Mouse (Mus musculus): ENCODE measurements around the gene Pou3f3. TPM values are rescaled to one million over a fixed set of nuclear protein-coding genes. Genes with fewer than 3 reads are reported as not detected.

Gene Pou3f3
- polyA plus RNA-seq (2016; fragmentation: Nextera tagmentation; extraction: Ambion mirVana): 0.03 and 0.43 TPM in 2 replicates

DNA sequence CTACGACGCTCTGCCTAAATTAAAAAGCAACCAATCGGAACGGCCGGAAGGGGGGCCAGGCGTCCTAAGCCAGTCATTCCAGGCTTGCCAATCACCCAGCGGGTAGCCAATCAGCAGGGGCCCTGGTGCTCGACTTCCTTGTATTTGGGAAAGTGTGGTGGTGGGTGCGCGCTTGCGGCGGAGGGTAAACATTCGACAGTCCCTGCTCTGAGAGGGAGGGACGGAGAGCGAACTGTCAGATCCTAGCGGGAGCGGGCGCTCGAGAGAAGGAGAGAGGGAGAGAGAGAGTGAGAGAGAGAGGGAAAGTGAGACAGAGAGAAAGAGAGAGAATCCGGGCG lies at the start of gene Pou3f3:
Gene Pou3f3 (plus strand): TSS at position 191 of the 338 bp plus-strand sequence.
- Histone ChIP-seq H3K9me3 (no peaks in the 10 kb centered on the region), H3K27ac (peak within 1 kb of the TSS; percentile 47; the same call in 1 of the 2 replicates), H3K27me3 (ENCODE audit: insufficient read depth, poor library complexity, severe bottlenecking) (peaks cover 81% of the 10 kb centered on the region), H3K4me3 (peak within 1 kb of the TSS; percentile 64), H3K36me3 (no peaks in the 10 kb centered on the region), H3K4me1 (peaks cover 33% of the 10 kb centered on the region)
- peak; percentile 95 for DNase-seq (ENCODE audit: low spot score)
- WGBS: 0% methylated on average over 19 of the region's 21 CpGs

DNA sequence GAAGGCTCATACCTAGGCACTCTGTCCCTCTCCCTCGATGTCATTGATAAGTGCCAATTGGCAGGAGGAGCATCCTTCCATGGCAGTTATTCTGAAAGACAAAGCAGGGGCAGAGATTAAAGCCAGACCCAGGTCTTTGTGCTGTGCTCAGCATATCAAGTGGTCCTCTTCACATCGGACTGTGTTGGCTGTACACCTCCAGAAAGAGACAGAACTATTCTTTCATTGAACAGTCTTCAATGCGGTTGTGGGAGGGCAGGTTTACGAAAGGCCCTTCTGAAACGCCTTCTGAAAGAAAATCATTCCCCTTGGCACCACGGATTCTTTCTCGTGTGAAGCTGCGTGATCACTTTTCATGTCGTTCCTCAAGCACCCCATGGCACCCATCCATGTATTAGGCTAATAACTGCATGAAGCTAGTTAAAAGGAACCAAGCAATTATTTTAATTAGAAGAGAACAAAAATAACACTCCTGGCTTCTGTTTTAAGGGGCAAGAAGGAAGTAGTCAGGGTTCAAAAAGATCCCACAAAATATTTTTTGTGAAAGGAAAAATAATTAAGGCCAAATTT lies 47.1 kb upstream of the Pou3f3 start:
- no peak for DNase-seq (ENCODE audit: low spot score)
- Histone ChIP-seq H3K4me1 (no peaks in the 10 kb centered on the region), H3K27ac (no peak overlapping the region), H3K4me3 (no peak overlapping the region), H3K36me3 (no peaks in the 10 kb centered on the region), H3K9me3 (no peaks in the 10 kb centered on the region), H3K27me3 (ENCODE audit: insufficient read depth, poor library complexity, severe bottlenecking) (no peaks in the 10 kb centered on the region)
- 86% methylated on average over 9 of the region's 9 CpGs for WGBS

DNA sequence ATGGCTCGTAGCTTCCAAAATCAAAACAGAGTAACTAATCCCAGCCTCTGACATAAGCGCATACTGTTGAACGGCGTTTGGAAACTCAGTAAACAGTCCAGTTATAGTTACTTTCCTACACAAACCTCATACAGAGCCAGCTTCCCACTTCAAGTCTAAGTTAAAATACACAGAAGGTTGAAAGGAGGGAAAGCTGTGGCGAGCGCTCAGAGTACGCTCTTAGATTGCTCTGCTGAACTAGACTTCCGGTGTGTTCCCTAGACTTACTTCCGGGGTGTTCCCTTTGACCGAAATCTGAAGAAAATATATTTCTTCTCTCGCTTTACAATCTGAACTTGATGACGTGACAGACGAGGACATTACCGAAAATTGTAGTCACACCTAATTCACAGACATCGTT lies 44.1 kb upstream of the Pou3f3 start:
- no peaks in the 10 kb centered on the region for H3K9me3 ChIP-seq
- H3K4me1 ChIP-seq: no peaks in the 10 kb centered on the region
- WGBS: 91% methylated on average over 15 of the region's 15 CpGs
- no peak overlapping the region for H3K4me3 ChIP-seq
- H3K27ac ChIP-seq: no peak overlapping the region
- no peak for DNase-seq (ENCODE audit: low spot score)
- no peaks in the 10 kb centered on the region for H3K27me3 ChIP-seq (ENCODE audit: insufficient read depth, poor library complexity, severe bottlenecking)
- no peaks in the 10 kb centered on the region for H3K36me3 ChIP-seq

DNA sequence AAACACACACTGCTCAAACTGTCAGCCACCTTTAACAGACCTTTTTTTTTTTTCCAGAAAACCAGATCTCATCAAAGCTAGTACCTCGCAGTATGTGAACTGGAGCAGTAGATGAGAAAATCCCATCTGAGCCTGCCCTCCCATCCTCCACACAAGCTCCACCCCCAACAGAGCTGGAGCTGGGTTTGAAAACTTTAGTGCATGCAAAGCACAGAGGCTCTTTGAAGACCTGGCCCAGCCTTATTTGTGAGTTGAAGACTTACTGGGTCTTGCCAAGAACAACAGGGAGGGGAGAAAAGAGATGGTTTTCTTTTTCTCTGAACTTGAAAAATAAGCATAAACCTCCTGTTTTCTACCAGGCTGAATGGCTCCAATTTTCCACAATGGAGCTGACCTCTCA lies 28.0 kb upstream of the Pou3f3 start:
- Histone ChIP-seq H3K4me1 (no peaks in the 10 kb centered on the region), H3K27me3 (ENCODE audit: insufficient read depth, poor library complexity, severe bottlenecking) (no peaks in the 10 kb centered on the region), H3K36me3 (no peaks in the 10 kb centered on the region), H3K9me3 (no peaks in the 10 kb centered on the region), H3K27ac (no peak overlapping the region), H3K4me3 (no peak overlapping the region)
- no peak for DNase-seq (ENCODE audit: low spot score)
- 79% methylated on average over 1 of the region's 1 CpGs for WGBS

DNA sequence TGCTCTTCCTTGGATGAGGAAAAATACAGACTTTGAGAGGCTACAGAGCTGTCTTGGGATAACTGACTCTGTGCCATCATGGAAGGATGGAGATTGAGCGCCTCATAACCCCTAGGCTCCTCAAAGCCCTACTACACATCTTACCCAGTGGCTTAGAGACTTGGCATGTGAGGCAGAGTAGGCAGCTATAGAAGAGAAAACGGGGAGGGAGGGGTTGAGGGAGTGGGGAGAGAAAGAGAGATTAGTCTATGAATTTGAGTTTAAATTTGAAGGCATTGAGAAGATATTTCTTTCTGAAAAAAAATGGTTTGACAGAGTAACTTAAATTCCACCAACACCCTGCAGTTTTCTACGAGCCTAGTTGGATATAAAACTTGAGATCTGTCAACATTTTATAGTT lies 14.9 kb upstream of the Pou3f3 start:
- Histone ChIP-seq H3K4me3 (no peak overlapping the region), H3K27me3 (ENCODE audit: insufficient read depth, poor library complexity, severe bottlenecking) (peaks cover 52% of the 10 kb centered on the region)
- whole genome bisulfite sequencing: 59% methylated on average over 3 of the region's 3 CpGs

DNA sequence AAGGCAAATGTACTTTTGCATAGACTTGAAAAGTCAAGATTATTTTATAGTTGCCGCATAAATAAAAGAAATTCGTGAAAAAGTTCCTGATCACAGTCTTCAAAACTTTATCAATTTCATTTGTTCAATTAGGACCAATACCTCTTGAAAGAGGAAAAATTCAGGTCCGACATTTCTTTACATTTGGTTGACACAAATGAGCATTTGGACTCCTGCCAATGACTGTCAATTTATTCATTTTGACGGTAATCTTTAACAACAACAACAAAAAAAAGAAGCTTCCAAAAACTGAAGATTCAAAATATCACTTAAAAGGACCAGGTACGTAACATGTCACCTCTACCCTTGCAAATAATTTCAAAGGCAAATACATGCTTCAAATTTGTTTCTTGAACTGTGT lies 13.8 kb upstream of the Pou3f3 start:
- Histone ChIP-seq H3K4me1 (peaks cover 20% of the 10 kb centered on the region), H3K9me3 (no peaks in the 10 kb centered on the region), H3K36me3 (no peaks in the 10 kb centered on the region), H3K4me3 (no peak overlapping the region), H3K27me3 (ENCODE audit: insufficient read depth, poor library complexity, severe bottlenecking) (peaks cover 57% of the 10 kb centered on the region), H3K27ac (no peak overlapping the region)
- WGBS: 69% methylated on average over 5 of the region's 5 CpGs
- DNase-seq (ENCODE audit: low spot score): no peak

More for the DNA sequence above, 14.9 kb upstream of the Pou3f3 start:
- no peaks in the 10 kb centered on the region for H3K36me3 ChIP-seq
- no peak for DNase-seq (ENCODE audit: low spot score)
- no peaks in the 10 kb centered on the region for H3K9me3 ChIP-seq
- no peak overlapping the region for H3K27ac ChIP-seq
- H3K4me1 ChIP-seq: peaks cover 11% of the 10 kb centered on the region

DNA sequence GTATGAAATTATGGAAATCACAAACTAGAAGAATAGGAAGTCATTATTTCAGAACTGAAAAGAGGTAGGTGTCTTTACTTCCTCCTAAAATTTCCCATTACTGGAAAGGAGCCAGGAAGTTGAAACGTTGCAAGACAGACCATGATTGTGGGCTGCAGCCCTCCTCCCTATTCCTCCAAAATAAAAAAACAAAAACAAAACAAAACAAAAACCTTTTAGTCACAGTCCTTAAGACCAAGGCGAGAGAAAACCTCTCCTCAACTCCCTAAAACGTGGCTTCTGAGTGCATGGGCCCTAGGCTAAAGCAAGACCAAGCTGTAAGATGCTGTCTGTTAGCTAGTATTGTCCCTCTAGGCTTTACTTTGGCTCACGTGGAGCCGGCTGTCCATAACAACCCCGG lies 11.7 kb upstream of the Pou3f3 start:
- Histone ChIP-seq H3K36me3 (no peaks in the 10 kb centered on the region), H3K27ac (no peak overlapping the region), H3K4me1 (peaks cover 21% of the 10 kb centered on the region), H3K27me3 (ENCODE audit: insufficient read depth, poor library complexity, severe bottlenecking) (peaks cover 77% of the 10 kb centered on the region), H3K4me3 (peak overlapping the region; percentile 52), H3K9me3 (no peaks in the 10 kb centered on the region)
- no peak for DNase-seq (ENCODE audit: low spot score)
- 3% methylated on average over 6 of the region's 6 CpGs for WGBS

DNA sequence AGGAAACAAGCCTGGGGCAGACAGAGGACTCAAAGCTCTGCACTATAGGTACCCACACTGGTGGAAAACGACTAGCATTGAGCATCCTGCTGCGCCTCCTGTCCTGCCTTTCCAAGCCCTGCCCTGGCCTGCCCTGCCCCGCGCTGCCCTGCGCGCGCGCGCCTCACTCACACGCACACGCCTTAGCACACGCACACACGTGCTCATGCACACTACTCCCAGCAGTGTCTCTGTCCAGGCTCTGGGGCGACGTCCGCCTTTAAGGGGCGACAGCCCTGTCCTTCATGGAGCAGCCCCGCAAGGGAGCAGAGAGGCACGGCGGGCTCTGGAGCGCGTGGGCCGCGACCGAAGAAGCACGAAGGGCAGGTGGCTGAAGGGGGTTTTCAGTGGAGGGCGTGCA lies 11.2 kb upstream of the Pou3f3 start:
- no peaks in the 10 kb centered on the region for H3K9me3 ChIP-seq
- H3K27ac ChIP-seq: no peak overlapping the region
- H3K36me3 ChIP-seq: no peaks in the 10 kb centered on the region
- H3K4me1 ChIP-seq: peaks cover 21% of the 10 kb centered on the region
- H3K27me3 ChIP-seq (ENCODE audit: insufficient read depth, poor library complexity, severe bottlenecking): peaks cover 80% of the 10 kb centered on the region
- 1% methylated on average over 27 of the region's 27 CpGs for WGBS
- DNase-seq (ENCODE audit: low spot score): no peak
- peak overlapping the region; percentile 52 for H3K4me3 ChIP-seq

DNA sequence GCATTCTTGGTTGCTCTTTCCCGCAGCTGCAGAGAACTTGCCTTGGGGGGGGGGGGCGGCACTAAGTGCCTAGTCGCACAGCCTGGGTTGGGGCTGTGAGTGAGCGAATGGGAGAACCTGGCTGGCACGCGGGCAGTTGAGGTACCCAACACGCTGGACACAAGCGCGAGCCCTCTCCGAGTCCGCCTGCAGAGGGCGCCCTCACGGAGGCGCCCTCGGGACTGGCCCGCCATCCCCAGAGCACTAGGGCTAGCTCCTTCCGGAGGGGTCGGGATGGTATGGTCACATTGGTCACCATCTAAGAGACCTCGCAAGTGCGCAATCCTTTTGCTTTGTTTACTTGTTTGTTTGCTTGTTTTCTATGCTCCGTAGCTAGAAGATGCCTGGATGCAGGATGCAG lies 10.8 kb upstream of the Pou3f3 start:
- Histone ChIP-seq H3K4me3 (peak overlapping the region; percentile 52), H3K27me3 (ENCODE audit: insufficient read depth, poor library complexity, severe bottlenecking) (peaks cover 80% of the 10 kb centered on the region), H3K27ac (no peak overlapping the region), H3K9me3 (no peaks in the 10 kb centered on the region), H3K4me1 (peaks cover 21% of the 10 kb centered on the region), H3K36me3 (no peaks in the 10 kb centered on the region)
- under 1% methylated on average over 21 of the region's 21 CpGs for WGBS
- no peak for DNase-seq (ENCODE audit: low spot score)

DNA sequence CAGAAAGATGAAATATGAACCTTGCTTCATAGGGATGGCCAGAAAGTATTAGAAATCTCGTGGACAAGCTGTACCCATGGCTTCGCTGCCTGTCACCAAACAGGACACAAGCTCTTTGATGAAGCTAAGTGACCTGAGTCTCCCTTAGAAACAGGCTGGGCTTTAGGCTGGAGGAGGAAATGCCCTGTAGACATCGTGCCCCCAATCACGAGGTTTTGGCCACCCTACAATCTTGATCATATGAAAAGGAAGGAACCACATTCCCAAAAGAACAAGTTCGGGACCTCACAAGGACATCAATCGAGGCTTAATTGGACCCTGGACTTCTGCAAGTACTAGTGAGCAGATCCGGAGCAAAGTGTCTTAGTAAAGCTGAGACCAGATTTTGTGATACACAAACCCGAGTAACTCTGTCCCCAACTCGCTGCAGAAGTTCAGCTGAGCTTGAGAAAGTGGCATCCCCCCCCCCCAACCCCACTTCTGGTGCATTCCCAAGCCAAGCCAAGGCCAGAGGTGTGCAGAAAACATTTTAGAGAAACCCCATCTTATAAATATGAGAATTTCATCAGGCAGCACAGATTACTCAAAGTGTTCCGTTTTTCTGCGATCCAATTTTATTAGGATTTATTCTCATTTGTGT lies 10.1 kb upstream of the Pou3f3 start:
- H3K4me1 ChIP-seq: peaks cover 21% of the 10 kb centered on the region
- DNase-seq (ENCODE audit: low spot score): no peak
- peaks cover 80% of the 10 kb centered on the region for H3K27me3 ChIP-seq (ENCODE audit: insufficient read depth, poor library complexity, severe bottlenecking)
- H3K36me3 ChIP-seq: no peaks in the 10 kb centered on the region
- 4% methylated on average over 11 of the region's 11 CpGs for WGBS
- no peak overlapping the region for H3K27ac ChIP-seq
- H3K9me3 ChIP-seq: no peaks in the 10 kb centered on the region
- H3K4me3 ChIP-seq: no peak overlapping the region

DNA sequence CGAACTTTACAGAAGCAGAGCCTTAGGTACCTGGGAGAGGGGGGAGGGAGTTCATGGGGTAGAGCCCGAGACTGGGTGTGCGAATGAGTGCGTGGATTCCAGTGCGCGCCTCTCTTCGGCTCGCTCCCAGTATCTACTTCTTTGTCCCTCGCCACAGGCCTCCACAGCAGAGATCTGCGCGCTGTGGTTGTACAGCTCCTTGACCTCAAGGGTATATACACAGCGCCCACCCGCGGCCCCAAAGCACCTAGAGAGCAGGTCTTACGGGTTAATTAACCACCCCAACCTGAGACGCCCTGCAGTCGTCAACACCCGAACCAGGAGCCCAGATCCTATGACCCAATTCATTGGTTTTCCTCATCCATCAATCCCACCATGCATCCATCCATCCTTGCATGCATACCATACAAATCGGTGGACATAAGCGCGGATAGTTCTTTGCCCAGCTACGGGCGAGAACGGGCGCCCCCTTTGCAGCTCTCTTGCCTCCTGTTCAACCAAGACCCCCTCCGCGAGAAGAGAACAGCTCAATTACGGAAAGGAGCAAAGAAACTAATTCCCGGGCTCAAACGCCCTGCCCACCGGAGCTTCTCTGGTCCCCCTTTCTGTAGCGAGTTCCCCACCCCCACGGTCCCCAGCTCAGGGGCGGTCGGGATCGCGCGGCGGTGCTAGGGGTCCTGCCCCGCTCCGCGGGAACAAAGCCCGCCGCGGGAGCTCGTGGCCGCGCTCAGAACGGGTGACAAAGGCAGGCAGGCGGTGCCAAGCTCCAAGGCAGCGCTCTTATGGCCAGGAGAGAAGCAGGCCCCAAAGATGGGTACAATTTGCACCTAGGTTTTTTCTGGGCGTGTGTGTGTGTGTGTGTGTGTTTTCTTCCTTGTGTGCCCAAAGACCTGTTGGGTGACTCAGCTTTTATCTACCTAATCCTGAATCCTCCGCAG lies 9.1 kb upstream of the Pou3f3 start:
- peaks cover 21% of the 10 kb centered on the region for H3K4me1 ChIP-seq
- WGBS: under 1% methylated on average over 53 of the region's 53 CpGs
- H3K4me3 ChIP-seq: peak overlapping the region; percentile 59
- H3K9me3 ChIP-seq: no peaks in the 10 kb centered on the region
- H3K27me3 ChIP-seq (ENCODE audit: insufficient read depth, poor library complexity, severe bottlenecking): peaks cover 88% of the 10 kb centered on the region
- H3K36me3 ChIP-seq: no peaks in the 10 kb centered on the region
- peak overlapping the region; percentile 37; the same call in 1 of the 2 replicates for H3K27ac ChIP-seq
- no peak for DNase-seq (ENCODE audit: low spot score)

DNA sequence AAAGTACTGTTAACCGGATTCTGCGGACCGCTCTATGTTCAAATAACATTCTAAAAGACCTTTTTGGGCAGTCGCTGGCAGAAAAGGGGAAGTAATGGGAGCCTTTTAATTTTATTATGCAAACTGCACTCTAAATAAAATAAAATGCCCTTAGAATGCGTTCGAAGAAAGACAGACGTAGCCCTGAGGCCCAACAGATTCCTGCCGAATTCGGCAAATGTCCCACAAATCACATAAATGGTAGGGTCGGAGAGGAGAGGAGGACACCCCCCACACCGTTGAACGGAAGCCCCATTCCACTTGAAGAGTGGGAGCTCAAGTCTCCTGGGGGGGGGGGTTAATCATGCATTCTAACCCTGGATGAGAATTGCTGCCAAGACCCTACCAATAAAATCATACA lies 8.3 kb upstream of the Pou3f3 start:
- peaks cover 96% of the 10 kb centered on the region for H3K27me3 ChIP-seq (ENCODE audit: insufficient read depth, poor library complexity, severe bottlenecking)
- 0 out of 2 replicates have a peak overlapping the region, but pooled peaks have one; percentile 59 for H3K4me3 ChIP-seq
- no peak overlapping the region for H3K27ac ChIP-seq
- WGBS: 2% methylated on average over 12 of the region's 12 CpGs
- H3K36me3 ChIP-seq: no peaks in the 10 kb centered on the region
- peaks cover 21% of the 10 kb centered on the region for H3K4me1 ChIP-seq
- no peaks in the 10 kb centered on the region for H3K9me3 ChIP-seq
- DNase-seq (ENCODE audit: low spot score): no peak
